Mouse (Mus musculus) right cerebral cortex, adult 2 months (tissue): Measurements from ENCODE around the gene Lrrn3.

Experiments
- DNase-seq, 2 experiments: peaks; one replicate each; pipeline ENCODE4 v3.0.0; 2021 to 2022; ENCODE audit warnings: low spot score in 2 of 2

The Lrrn3 gene

GRCm38 (mm10) chr12:41436206-41436985 is 49.8 kb downstream of the Lrrn3 start:
- DNase-seq: no peak

- no peak for DNase-seq
Measured at GRCm38 (mm10) chr12:41428806-41429205, 57.4 kb downstream of the Lrrn3 start.

GRCm38 (mm10) chr12:41427464-41427863 is 58.8 kb downstream of the Lrrn3 start:
- DNase-seq: no peak

GRCm38 (mm10) chr12:41425101-41425679 is 61.0 kb downstream of the Lrrn3 start:
- DNase-seq: no peak

- no peak for DNase-seq
Measured at GRCm38 (mm10) chr12:41417961-41418360, 68.3 kb downstream of the Lrrn3 start.

- DNase-seq: no peak
Measured at GRCm38 (mm10) chr12:41417099-41417498, 69.1 kb downstream of the Lrrn3 start.

- DNase-seq: no peak
Measured at GRCm38 (mm10) chr12:41416635-41417034, 69.6 kb downstream of the Lrrn3 start.

GRCm38 (mm10) chr12:41409431-41409830 is 76.8 kb downstream of the Lrrn3 start:
- DNase-seq: no peak

GRCm38 (mm10) chr12:41401923-41402322 is 84.3 kb downstream of the Lrrn3 start:
- no peak for DNase-seq
